30 mouse cellular contexts compared by ENCODE assay signal in genomic region chr11:82901606-82902310, GRCm38 (mm10). TPM values are rescaled to one million over a fixed set of nuclear protein-coding genes. Genes with fewer than 3 reads are reported as not detected.
DNase-seq lines count a peak whose midpoint lies in the region; TF ChIP-seq lines count a peak whose summit lies in the region.
"Had no signal": no experiment of that assay in that cellular context is flagged by ENCODE, and none has a peak within 500 bp of the region (broad histone marks: within the 10 kb centered on the region; RNA-seq: fewer than 3 reads in every experiment).

No protein-coding gene starts in this region.

- intact Hi-C loops in left cerebral cortex, postnatal 4 days (cut with DNase I) = no loop called here

- no peak for TF ChIP-seq POLR2A in cerebellum, adult 2 months (IDR thresholded peaks at IDR 0.05; ENCODE audit: borderline replicate concordance, insufficient read depth, low read length)

- no peak overlapping the region for H3K4me3 ChIP-seq in cerebellum, adult 2 months (replicated peaks; ENCODE audit: insufficient read depth, low read depth, low read length)
- H3K4me3 ChIP-seq: heart, embryonic 10.5 days; heart, embryonic 15.5 days; neural tube, embryonic 12.5 days had no signal

- 42% methylated on average over 20 of the region's 20 CpGs for WGBS in cerebellum, adult 2 months

- H3K27ac ChIP-seq in cerebellum, adult 2 months (ENCODE audit: insufficient read depth, low read length) = no peak overlapping the region
- H3K27ac ChIP-seq: heart, embryonic 10.5 days; heart, embryonic 15.5 days; kidney, postnatal 0 days; liver, embryonic 14.5 days; neural tube, embryonic 12.5 days had no signal

- no peak for TF ChIP-seq CTCF in cerebellum, adult 2 months (IDR thresholded peaks at IDR 0.05; ENCODE audit: borderline replicate concordance, insufficient read depth, low read depth, low read length)

- DNase-seq in left cerebral cortex, postnatal 4 days = peak; percentile 27
- DNase-seq in left cerebral cortex, adult 9 months (ENCODE audit: low spot score in 2 of 2) = no peak
- DNase-seq in cerebellum, adult 2 months = peak; percentile 67 to 74
- DNase-seq in cerebellum, postnatal 10 days = peak; percentile 55 to 70
- DNase-seq in adrenal gland, postnatal 36 days = no peak
- no peak for DNase-seq in adrenal gland, postnatal 10 days
- DNase-seq in right cerebral cortex, postnatal 25 days = no peak
- DNase-seq: adrenal gland, adult 2 months; B cell, adult 2 months; gastrocnemius, postnatal 25 days; heart, adult 11 months; kidney, adult 8-10 months; layer of hippocampus, postnatal 36 days; liver; lung, adult 2 months; lung, postnatal 14 days; right cerebral cortex, adult 18-20 months; thymus, postnatal 14 days had no signal

- H3K27me3 ChIP-seq in cerebellum, adult 2 months (ENCODE audit: control insufficient read depth, insufficient read depth, low read length) = no peaks in the 10 kb centered on the region
- H3K27me3 ChIP-seq: heart, embryonic 15.5 days; neural tube, embryonic 12.5 days had no signal

- no peaks in the 10 kb centered on the region for H3K4me1 ChIP-seq in cerebellum, adult 2 months (ENCODE audit: control insufficient read depth, insufficient read depth, low read length)
- H3K4me1 ChIP-seq: heart, embryonic 15.5 days; neural tube, embryonic 12.5 days had no signal

RNA-seq across cellular contexts. Expression of gene Nle1, which starts 6.5 kb away (rescaled TPM):
- 10 to 100 TPM; 50.0 to 51.3 TPM for total RNA-seq in left cerebral cortex, postnatal 4 days (2021)
- polyA plus RNA-seq in cerebellum, adult 2 months (2012; rRNA removed) = 39.5 and 43.0 TPM in 2 replicates
- 10 to 100 TPM; 19.5 to 27.0 TPM for total RNA-seq in adrenal gland, postnatal 36 days (2021)
- 10 to 100 TPM; 18.6 to 22.0 TPM for total RNA-seq in adrenal gland, postnatal 10 days (2021)

RNA-seq across cellular contexts. Expression of gene Unc45b, which starts 8.6 kb away (rescaled TPM):
- 1 to 10 TPM; 4.2 to 4.8 TPM for total RNA-seq in left cerebral cortex, postnatal 4 days (2021)
- polyA plus RNA-seq in cerebellum, adult 2 months (2012; rRNA removed) = 1.9 and 2.3 TPM in 2 replicates
- 10 to 100 TPM in 1 of 2 experiments, 1 to 10 TPM in 1; 7.6 to 10.0 TPM for total RNA-seq in adrenal gland, postnatal 36 days (2021)
- total RNA-seq in adrenal gland, postnatal 10 days (2021) = 10 to 100 TPM; 18.7 to 30.4 TPM
- polyA plus RNA-seq: activated CD4-positive, CD25-positive, alpha-beta regulatory T cell, adult 4 months had no signal

RNA-seq across cellular contexts. Expression of gene Fndc8, which starts 9.8 kb away (rescaled TPM):
- total RNA-seq in left cerebral cortex, postnatal 4 days (2021) = not detected
- not detected in 2 replicates for polyA plus RNA-seq in cerebellum, adult 2 months (2012; rRNA removed)
- not detected for total RNA-seq in adrenal gland, postnatal 36 days (2021)
- total RNA-seq in adrenal gland, postnatal 10 days (2021) = under 1 TPM in 1 of 2 experiments, not detected in 1; 0.30 TPM
- total RNA-seq: ES-E14; gastrocnemius, adult 18-20 months; gastrocnemius, postnatal 25 days; heart, postnatal 25 days; layer of hippocampus, postnatal 36 days; left cerebral cortex, postnatal 10 days had no signal
- polyA plus RNA-seq: cortical plate, adult 2 months; frontal cortex, adult 2 months had no signal

RNA-seq across cellular contexts. Expression of gene Rad51d, which starts 11.3 kb away (rescaled TPM):
- 10 to 100 TPM; 12.1 to 12.5 TPM for total RNA-seq in left cerebral cortex, postnatal 4 days (2021)
- 20.9 and 21.2 TPM in 2 replicates for polyA plus RNA-seq in cerebellum, adult 2 months (2012; rRNA removed)
- 10 to 100 TPM; 10.7 to 16.2 TPM for total RNA-seq in adrenal gland, postnatal 36 days (2021)
- 10 to 100 TPM; 14.8 to 19.3 TPM for total RNA-seq in adrenal gland, postnatal 10 days (2021)

RNA-seq across cellular contexts. Expression of gene Rffl, which starts 30.7 kb away (rescaled TPM):
- 1 to 10 TPM; 2.7 to 3.0 TPM for total RNA-seq in left cerebral cortex, postnatal 4 days (2021)
- 16.8 and 18.6 TPM in 2 replicates for polyA plus RNA-seq in cerebellum, adult 2 months (2012; rRNA removed)
- 1 to 10 TPM; 6.4 to 8.4 TPM for total RNA-seq in adrenal gland, postnatal 36 days (2021)
- total RNA-seq in adrenal gland, postnatal 10 days (2021) = 10 to 100 TPM in 1 of 2 experiments, 1 to 10 TPM in 1; 9.2 to 11.2 TPM

Comparison
In these comparisons a context has a peak if more than half of its experiments do, and no peak if none do; other contexts are left out.
1. DNase-seq: peak in left cerebral cortex, postnatal 4 days (single experiment), cerebellum, adult 2 months (2 of 2) and cerebellum, postnatal 10 days (2 of 2); none in left cerebral cortex, adult 9 months (0 of 2), adrenal gland, postnatal 36 days (0 of 2), adrenal gland, postnatal 10 days (single experiment) and right cerebral cortex, postnatal 25 days (single experiment).